In the genomic region with DNA sequence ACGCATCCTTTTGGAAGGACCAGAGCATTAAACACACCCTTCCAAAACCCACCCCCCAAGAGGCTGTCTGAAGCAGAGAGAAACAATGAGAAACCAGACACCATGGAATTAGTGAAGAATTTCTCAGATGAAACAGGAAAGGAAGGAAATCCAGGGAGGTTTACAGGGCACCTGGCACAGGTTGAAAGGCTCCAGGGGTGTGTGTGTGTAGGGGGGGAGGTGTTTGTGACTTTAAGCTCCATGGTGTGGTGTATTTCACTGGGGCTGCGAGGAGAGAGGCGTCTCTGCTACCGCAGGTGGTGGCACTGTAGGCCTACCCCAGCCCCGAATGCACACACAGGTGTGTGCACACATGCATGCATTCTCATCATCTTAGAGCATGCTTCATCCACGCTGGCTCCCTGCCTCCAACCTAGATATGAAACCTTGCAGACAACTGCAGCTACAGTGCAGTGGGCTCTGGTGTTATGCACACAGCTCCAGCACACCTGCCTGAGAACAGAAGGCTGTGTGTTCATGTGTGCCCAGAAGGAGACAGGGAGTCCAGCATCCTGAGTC, we compare ENCODE assay signal across 16 mouse cellular contexts.
"Had no signal": no experiment of that assay in that cellular context is flagged by ENCODE, and none has a peak within 500 bp of the region (broad histone marks: within the 10 kb centered on the region; RNA-seq: fewer than 3 reads in every experiment).

No protein-coding gene starts in this region.

- H3K4me2 ChIP-seq: limb, embryonic 13.5 days; midbrain, embryonic 15.5 days had no signal

- DNase-seq: kidney, adult 9 months; kidney, postnatal 36 days; layer of hippocampus, adult 9-11 months; layer of hippocampus, postnatal 36 days; lung, adult 18-20 months; lung, postnatal 36 days; retina, postnatal 1 day; right cerebral cortex, postnatal 4 days; spleen, adult 18-20 months; thymus, adult 18-20 months; thymus, postnatal 14 days had no signal

- H3K9me3 ChIP-seq: limb, embryonic 13.5 days; midbrain, embryonic 15.5 days had no signal

- H3K36me3 ChIP-seq: midbrain, embryonic 15.5 days had no signal

- H3K27me3 ChIP-seq: midbrain, embryonic 15.5 days had no signal

- H3K27ac ChIP-seq: kidney, postnatal 0 days; limb, embryonic 13.5 days; liver, embryonic 14.5 days; midbrain, embryonic 15.5 days had no signal

- H3K4me3 ChIP-seq: limb, embryonic 13.5 days; midbrain, embryonic 15.5 days had no signal

- ATAC-seq: lung, postnatal 0 days; midbrain, embryonic 15.5 days had no signal

- H3K9ac ChIP-seq: liver, embryonic 14.5 days; midbrain, embryonic 15.5 days had no signal
